Mouse (Mus musculus): ENCODE results near the gene Wnk3.
A peak's percentile ranks its signal among the peaks of the same experiment; 100 is the strongest.
"Not testable (repeated sequence)": the region's sequence is repeated elsewhere in the genome, so short reads cannot be mapped to it uniquely, and the experiment has no call there.

Gene Wnk3

DNA sequence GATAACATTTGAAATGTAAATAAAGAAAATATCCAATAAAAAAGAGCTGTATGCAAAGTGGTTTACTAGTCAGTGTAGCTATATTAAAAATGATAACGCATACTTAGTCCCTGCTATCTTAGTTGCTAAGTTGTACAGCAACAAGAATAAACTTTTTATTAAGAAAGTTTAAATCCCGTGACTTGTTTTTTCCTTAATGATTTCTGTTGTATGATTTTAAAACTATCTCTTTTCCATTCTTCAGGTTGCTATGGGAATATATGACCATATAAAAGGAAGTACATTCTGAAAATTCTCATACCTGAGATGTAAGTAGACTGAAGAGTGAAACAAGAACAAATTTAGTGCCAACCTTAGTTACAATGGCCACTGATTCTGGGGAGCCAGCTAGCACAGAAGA, at the start of gene Wnk3:
TSS of gene Wnk3 (plus strand) at position 301 of the 400 bp plus-strand sequence.
- no peak for ATAC-seq (ENCODE audit: low TSS enrichment)

DNA sequence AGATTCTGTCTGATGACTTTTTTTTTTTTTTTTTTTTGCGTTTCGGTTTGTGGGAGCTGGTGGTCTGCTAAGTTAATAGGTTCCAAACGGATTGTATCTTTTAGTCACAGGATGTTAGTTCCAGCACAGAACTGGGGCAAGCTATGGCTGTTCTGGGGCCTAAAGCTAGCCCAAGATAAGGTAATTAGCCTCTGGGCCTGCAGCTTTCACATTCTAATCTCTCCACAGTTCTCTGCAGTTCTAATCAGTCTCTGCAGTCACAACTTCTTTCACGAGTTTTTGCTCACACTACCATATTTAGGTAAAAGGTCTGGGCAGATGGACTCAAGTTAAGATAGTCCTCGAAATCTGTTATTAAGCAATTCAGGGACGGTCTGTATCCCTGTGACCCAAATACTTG, 39.5 kb upstream of the Wnk3 start:
- ATAC-seq (ENCODE audit: low TSS enrichment): no peak

DNA sequence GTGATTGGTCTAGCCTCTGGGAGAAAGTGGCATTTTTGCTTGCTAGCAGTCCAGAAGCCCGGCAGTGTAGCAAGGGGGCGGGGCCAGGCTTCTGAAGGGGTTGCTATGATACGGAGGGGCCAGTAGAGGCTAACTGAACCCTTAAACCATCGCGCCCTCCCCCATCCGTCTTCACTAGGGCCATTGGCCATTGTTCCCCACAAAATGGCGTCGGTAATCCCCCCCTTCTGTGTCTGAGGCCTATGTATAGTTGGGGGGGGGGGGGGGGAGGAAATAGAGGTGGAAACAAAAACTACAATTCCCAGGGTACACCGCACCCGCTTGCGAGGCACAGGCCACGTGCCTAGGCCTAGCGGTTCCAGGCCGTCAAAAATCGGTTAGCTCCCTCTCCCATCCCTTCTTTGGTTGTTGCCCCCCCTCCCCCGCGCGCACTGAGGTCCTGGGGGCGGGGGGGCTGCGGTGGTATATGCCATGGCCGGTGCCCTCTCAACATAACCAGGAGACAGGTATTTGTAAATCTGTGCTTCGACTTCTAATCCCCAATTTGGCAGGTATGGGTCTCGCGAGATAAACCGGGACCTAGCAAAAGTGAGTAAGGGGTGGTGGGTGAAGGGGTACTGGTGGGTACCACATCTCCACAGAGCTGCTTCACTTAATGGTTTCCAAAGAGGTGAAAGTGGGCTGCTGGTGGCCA, 29.3 kb upstream of the Wnk3 start:
- ATAC-seq (ENCODE audit: low TSS enrichment): peak; percentile 78

DNA sequence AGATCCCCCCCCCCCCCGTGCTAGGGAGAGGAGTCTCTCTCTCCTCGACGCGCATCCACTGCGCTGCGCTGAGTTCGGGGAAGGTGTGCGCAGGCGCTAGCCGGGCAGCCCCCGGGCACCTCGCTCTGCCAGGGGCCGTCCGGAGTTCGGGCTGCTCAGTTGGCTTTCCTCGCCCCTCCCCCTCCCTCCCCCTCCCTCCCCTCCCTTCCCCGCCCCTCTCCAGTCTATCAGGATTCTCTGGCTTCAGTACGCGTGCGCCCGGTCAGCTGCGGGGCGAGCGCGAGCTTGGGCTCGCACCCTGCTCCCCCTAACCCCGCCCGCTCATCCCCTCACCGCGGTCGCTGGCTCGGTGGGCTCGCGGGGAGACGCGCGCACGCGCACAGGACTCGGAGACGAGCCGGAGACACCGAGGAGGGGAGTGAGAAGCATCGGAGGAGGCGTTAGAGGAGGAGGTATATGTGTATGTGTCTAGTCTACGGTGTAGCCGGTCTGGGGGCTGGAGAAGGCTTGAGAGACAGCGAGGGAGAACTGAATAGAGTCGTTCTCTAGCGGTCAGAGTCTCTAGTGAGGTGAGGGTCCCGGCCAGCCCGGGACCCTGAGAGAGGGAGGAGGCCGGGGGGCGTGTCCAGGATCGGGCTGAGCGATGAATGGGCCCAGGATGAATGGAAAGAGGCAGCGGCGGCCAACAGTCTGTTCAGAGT, 28.5 kb upstream of the Wnk3 start:
- ATAC-seq (ENCODE audit: low TSS enrichment): peak; percentile 83

DNA sequence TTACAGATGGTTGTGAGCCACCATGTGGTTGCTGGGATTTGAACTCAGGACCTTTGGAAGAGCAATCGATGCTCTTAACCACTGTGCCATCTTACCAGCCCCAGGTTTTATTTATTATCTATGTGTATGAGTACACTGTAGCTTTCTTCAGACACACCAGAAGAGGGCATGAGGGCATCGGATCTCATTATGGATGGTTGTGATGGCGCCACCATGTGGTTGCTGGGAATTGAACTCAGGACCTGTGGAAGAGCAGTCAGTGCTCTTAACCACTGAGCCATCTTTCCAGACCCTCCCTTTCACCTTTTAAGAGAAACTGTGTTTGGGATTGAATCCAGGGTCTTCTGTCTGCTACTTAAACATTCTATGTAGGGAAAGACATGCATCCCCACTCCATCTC, 24.7 kb upstream of the Wnk3 start:
- ATAC-seq (ENCODE audit: low TSS enrichment): not testable (repeated sequence)

DNA sequence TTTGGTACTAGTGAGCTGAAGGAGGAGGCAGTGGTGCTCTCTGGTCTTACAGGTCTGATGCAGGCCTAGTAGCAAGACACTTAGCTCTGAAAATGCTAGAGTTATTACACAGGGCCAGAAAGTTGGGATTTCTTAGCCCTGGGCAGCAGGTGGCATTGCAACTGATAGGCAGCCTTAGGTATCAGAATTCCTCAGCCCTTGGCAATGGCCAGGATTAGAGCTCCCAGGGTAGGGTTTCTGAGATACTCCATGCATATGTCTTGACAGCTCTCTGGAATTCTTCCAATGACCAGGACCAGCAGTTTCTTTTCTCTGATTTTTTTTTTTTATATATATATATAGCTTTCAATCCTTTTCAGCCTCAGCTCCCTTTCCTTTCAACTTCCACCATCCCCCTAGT, 100.5 kb downstream of the Wnk3 start:
- ATAC-seq (ENCODE audit: low TSS enrichment): no peak

DNA sequence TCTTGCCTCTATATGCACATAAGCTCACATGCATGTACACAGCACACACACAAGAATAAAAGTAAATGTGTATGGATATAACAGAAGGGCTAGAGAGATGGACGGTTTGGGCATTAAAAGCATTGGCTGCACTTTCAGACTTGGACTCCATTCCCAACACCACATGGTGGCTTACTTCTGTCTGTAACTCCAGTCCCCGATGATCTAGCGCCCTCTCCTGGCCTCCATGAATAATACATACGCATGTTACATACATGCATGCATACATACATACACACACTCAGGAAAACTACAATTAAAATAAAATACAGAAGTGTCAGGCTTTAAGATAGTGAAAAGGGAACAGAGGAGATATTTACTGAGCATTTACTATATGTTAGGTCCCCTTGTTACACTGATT, 115.9 kb downstream of the Wnk3 start:
- ATAC-seq (ENCODE audit: low TSS enrichment): no peak

DNA sequence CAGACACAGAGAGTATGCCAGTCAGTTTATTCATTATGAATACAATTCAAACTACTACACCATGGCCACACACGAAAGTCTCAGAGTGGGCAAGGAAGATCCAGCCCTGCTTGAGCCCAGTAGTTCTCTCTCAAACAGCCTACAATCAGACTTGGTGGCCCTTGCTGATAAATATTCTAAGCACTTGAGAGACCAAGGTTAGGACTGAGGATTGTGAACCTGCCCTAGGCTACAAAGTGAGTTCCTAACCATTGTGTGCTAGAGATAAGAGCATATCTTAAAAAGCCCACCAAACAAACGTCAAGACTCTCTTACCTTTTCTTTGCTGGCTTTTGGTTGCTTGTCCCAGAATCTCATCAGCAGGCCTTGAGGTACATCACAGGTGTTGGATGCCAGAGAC, 135.7 kb downstream of the Wnk3 start:
- ATAC-seq (ENCODE audit: low TSS enrichment): no peak

DNA sequence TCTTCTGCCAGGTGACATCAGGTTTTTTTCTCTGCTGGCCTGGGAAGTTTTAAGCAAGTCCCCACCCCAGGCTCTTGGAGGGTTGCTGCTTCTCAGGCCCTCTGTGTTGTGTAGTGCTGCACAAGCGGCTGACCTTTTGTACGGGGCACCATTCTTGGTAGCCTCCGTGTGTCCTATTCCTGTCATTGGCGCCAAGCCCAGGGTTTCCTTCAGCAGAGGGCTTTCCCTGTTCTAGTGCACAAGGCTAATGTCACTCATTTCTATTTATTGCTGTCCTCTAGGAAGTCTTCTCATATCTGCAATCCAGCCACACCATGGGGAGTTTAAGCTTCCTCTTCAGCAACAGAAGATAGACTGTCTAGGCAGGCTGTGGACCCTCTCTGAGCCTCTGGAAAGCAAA, 139.9 kb downstream of the Wnk3 start:
- no peak for ATAC-seq (ENCODE audit: low TSS enrichment)

DNA sequence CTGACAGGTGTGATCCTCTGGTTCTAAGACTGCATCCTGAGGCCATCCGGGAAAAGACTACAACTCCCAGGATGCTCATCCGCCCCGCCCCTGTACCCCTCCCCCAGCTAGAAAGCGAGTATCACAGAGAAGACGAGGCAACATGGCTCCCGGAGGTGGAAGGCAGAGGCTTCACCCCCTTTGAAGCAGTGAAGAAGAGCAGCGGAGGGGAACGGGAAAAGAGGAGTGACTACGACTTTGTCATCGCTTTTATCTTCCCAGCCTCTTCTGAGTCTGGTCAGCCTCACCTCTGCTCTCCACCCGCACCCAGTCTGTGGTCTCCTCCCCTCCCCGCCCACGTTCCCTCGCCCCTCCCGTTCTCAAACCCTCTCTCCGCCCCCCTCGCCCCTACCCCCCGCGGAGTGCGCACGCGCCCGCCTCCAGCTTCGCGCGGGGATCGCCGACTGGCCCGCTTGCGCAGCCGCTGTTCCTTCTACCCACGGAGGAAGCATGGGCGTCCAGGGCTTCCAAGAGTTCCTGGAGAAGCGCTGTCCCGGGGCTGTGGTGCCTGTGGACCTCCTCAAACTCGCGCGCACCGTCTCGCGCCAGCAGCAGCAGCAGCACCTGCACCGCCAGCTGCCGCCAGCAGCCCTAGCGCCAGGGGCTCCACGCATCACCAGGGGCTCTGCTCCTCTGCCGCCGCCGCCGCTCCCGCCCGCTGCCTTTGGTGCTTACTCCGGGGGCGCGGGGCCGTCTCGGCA, 146.1 kb downstream of the Wnk3 start, which contains the start of gene Fam120c:
TSS of gene Fam120c (plus strand) at position 415 of the 740 bp plus-strand sequence.
- ATAC-seq (ENCODE audit: low TSS enrichment): peak; percentile 90

DNA sequence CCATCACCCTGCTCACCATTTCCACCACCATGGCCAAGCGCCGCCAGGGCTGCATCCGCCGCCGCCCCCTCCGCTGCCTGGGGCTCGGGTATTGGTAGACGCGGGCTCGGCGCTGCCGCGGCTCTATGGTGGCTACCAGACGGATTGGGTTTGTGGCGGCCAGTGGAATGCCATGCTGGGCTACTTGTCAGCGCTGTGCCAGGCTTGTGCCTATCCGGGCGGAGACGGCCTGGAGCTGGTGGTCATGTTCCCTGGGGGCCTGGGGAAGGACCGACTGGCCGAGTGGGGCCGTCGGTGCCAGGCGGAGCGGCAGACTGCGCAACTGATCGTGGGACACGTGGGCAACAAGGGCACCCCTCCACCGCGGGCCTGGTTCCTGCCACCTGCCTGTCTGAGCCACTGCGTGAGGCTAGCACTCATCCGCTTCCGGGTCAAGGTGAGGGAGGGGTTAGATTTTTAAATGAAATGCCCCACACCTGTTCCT, 146.7 kb downstream of the Wnk3 start:
- peak; percentile 34 for ATAC-seq (ENCODE audit: low TSS enrichment)

DNA sequence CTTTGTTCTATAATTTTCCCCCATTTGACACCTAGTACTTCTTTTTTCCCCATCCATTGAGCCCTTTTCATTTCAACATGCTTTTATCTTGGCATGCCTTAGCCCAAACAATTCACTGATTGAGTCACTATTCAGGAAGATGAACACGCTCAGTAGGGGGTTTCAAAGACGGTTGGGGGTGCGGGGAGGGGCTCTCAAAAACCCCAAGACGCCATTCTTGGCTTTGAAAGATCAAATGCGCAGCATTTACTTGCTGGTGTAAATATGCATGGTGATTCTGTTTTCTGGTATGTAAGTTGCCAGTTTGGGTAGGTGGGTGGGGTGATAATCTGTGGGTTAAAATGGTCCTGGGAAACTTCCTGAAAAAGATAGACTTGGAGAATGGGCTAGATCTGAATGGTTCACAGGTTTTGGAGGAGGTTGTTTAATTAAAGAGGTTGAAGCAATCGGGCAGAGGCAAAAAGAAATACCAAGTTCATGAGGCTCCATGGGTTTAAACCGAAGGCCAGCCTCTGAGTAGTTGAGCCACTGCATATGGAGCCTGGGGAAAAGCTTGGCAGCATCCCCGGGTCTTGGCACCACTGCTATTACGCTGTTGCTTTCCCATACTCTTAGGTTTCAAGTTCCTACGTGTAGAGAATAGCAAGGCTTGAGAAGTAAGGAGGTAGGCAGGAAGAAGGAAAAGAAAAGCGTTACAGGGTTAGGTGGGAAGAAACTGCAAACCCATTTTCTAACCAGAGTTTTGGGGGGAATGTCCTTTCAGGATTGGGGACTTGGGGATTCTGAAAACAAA, 147.7 kb downstream of the Wnk3 start:
- ATAC-seq (ENCODE audit: low TSS enrichment): no peak

DNA sequence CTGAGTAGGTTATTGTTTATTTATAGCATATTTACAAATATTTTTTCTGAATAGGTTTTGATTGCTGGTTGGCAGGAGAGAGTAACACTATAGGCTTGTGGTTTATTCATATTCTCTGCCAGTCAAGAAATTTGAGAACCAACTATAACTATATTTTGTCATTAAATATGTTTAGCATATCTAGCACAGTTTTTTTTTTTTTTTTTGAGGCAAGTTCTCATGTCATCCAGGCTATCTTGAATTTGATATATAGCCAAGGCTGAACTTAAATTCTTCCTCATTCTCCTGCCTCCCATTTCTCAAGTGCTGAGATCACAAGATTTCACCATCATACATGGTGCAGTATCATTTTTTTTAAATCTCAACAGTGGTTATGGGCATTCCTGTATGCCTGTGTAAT, 149.4 kb downstream of the Wnk3 start:
- ATAC-seq (ENCODE audit: low TSS enrichment): no peak

DNA sequence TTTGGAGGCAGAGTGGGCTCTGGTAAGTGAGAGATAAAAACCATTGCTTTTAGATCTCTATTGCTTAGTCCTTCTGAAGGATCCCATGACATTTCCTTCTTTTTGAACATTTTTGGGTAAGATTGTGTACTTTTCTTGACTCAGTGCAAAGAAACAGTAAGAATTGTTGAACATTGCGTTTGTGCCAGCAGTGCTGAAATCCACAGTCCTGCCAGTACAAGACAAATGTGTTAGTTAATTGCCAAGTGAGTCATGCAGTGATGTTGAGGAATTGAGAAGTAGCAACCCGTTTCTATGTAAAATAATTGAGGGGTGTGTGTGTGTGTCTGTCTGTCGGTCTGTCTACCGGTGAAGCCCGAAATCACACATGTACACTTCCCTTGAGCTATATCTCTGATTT, 151.4 kb downstream of the Wnk3 start:
- peak; percentile 60 for ATAC-seq (ENCODE audit: low TSS enrichment)

All from frontal cortex, adult (tissue).